Mouse (Mus musculus) thymus, adult 2 months (tissue): ENCODE measurements around the gene Ankrd1. TPM values are rescaled to one million over a fixed set of nuclear protein-coding genes. Genes with fewer than 3 reads are reported as not detected.

Source experiments
- DNase-seq: peaks from one replicate; pipeline ENCODE4 v3.0.0; 2021
- H3K27ac ChIP-seq: fragments of 200-500 bp; 2 replicates; pipeline ENCODE4 v1.5.1; 2012; ENCODE audit warnings: low read length, control low read depth; ENCODE audit not compliant: control insufficient read depth, insufficient read depth
- H3K27me3 ChIP-seq: fragments of 200-500 bp; 2 replicates; pipeline ENCODE4 v1.6.1; 2012; ENCODE audit warnings: mild to moderate bottlenecking, low read length, moderate library complexity, mixed read lengths; ENCODE audit not compliant: control insufficient read depth, insufficient read depth
- H3K36me3 ChIP-seq: fragments of 200-500 bp; 2 replicates; pipeline ENCODE4 v1.6.1; 2012; ENCODE audit warnings: mild to moderate bottlenecking, low read length, moderate library complexity; ENCODE audit not compliant: control insufficient read depth, insufficient read depth
- H3K4me1 ChIP-seq: fragments of 200-500 bp; replicated peaks from 2 replicates; pipeline ENCODE4 v1.6.1; 2012; ENCODE audit warnings: low read length; ENCODE audit not compliant: control insufficient read depth, insufficient read depth
- H3K4me3 ChIP-seq: fragments of 200-500 bp; 2 replicates; pipeline ENCODE4 v1.5.1; 2012; ENCODE audit warnings: mild to moderate bottlenecking, low read length, control low read depth, moderate library complexity; ENCODE audit not compliant: control insufficient read depth, insufficient read depth
- CTCF ChIP-seq: fragments of 200-500 bp; IDR thresholded peaks from 2 replicates; pipeline ENCODE4 v1.5.1; 2012; ENCODE audit warnings: mild to moderate bottlenecking, control low read depth, low read length, moderate library complexity, borderline replicate concordance; ENCODE audit not compliant: control insufficient read depth, poor library complexity, insufficient read depth; ENCODE audit errors: extremely low read depth
- POLR2A ChIP-seq: fragments of 200-500 bp; IDR thresholded peaks from 2 replicates; pipeline ENCODE4 v1.6.1; 2012; ENCODE audit warnings: mild to moderate bottlenecking, low read length, control low read depth, moderate library complexity; ENCODE audit not compliant: control insufficient read depth, poor library complexity, insufficient read depth; ENCODE audit errors: extremely low read depth
- WGBS: fragments of 180-500 bp; shearing (Covaris S2); methylation state at CpG from one replicate; pipeline ENCODE4 v1.1.7; 2018; 5-methylcytosine and 5-hydroxymethylcytosine counted together
- polyA plus RNA-seq: library from polyadenylated mRNA; depleted of rRNA; stranded (reverse); fragments of >200 nt; gene quantifications from 2 replicates; pipeline ENCODE4 v1.2.3, GENCODE M21; 2012

The Ankrd1 gene
- polyA plus RNA-seq, 1 experiment, result 7.7 TPM

- no peak for TF ChIP-seq POLR2A
- TF ChIP-seq CTCF, result no peak
- WGBS, result 87% methylated on average over 4 of the region's 4 CpGs
- no peaks in the 10 kb centered on the region for H3K4me1 ChIP-seq
- DNase-seq, result no peak
- no peak overlapping the region for H3K4me3 ChIP-seq
- no peaks in the 10 kb centered on the region for H3K36me3 ChIP-seq
- no peaks in the 10 kb centered on the region for H3K27me3 ChIP-seq
- no peak overlapping the region for H3K27ac ChIP-seq
These were observed 30.5 kb upstream of the Ankrd1 start for GRCm38 (mm10) chr19:36150241-36151007.

- TF ChIP-seq CTCF (no peak), POLR2A (no peak)
- Histone ChIP-seq H3K4me3 (no peak overlapping the region), H3K4me1 (no peaks in the 10 kb centered on the region), H3K27me3 (no peaks in the 10 kb centered on the region), H3K36me3 (no peaks in the 10 kb centered on the region), H3K27ac (no peak overlapping the region)
- DNase-seq, result no peak
- WGBS, result 95% methylated on average over 6 of the region's 6 CpGs
These were observed 28.7 kb upstream of the Ankrd1 start for GRCm38 (mm10) chr19:36148578-36148977.

GRCm38 (mm10) chr19:36143571-36143970, 23.7 kb upstream of the Ankrd1 start:
- no peak overlapping the region for H3K27ac ChIP-seq
- no peaks in the 10 kb centered on the region for H3K4me1 ChIP-seq
- H3K27me3 ChIP-seq, result no peaks in the 10 kb centered on the region
- DNase-seq, result no peak
- TF ChIP-seq POLR2A (no peak), CTCF (no peak)
- WGBS, result 99% methylated on average over 2 of the region's 2 CpGs
- H3K36me3 ChIP-seq, result no peaks in the 10 kb centered on the region
- H3K4me3 ChIP-seq, result no peak overlapping the region

GRCm38 (mm10) chr19:36133731-36134130, 13.8 kb upstream of the Ankrd1 start:
- no peaks in the 10 kb centered on the region; the same call in 1 of the 2 replicates for H3K4me1 ChIP-seq
- H3K36me3 ChIP-seq, result no peaks in the 10 kb centered on the region
- H3K27ac ChIP-seq, result no peak overlapping the region
- 77% methylated on average over 5 of the region's 5 CpGs for WGBS
- no peaks in the 10 kb centered on the region for H3K27me3 ChIP-seq
- TF ChIP-seq CTCF (no peak), POLR2A (no peak)
- no peak overlapping the region for H3K4me3 ChIP-seq
- DNase-seq, result no peak

- TF ChIP-seq CTCF (no peak), POLR2A (no peak)
- no peaks in the 10 kb centered on the region for H3K27me3 ChIP-seq
- H3K36me3 ChIP-seq, result no peaks in the 10 kb centered on the region
- H3K4me1 ChIP-seq, result no peaks in the 10 kb centered on the region; the same call in 1 of the 2 replicates
- no peak overlapping the region for H3K27ac ChIP-seq
- no peak for DNase-seq
- WGBS, result 96% methylated on average over 6 of the region's 6 CpGs
- H3K4me3 ChIP-seq, result no peak overlapping the region
These were observed 13.2 kb upstream of the Ankrd1 start for GRCm38 (mm10) chr19:36133064-36133463.

GRCm38 (mm10) chr19:36131990-36132389, 12.1 kb upstream of the Ankrd1 start:
- Histone ChIP-seq H3K4me1 (no peaks in the 10 kb centered on the region; the same call in 1 of the 2 replicates), H3K36me3 (no peaks in the 10 kb centered on the region), H3K4me3 (no peak overlapping the region), H3K27me3 (no peaks in the 10 kb centered on the region), H3K27ac (no peak overlapping the region)
- DNase-seq, result no peak
- 78% methylated on average over 6 of the region's 6 CpGs for WGBS
- TF ChIP-seq POLR2A, result no peak
